Mouse (Mus musculus) MEL (cell line): ENCODE results near the gene Fam13a.

Source experiments
- CTCF ChIP-seq, 3 experiments: IDR thresholded peaks in 2 of 3; conservative IDR thresholded peaks in 1 of 3; 2 replicates each; pipeline ENCODE4 v1.5.1; 2011 to 2012; ENCODE audit warnings: low read length in 3 of 3, low read depth in 2 of 3, mild to moderate bottlenecking in 2 of 3, improper control_type of control experiment in 1 of 3, inconsistent platforms in 1 of 3, mixed read lengths in 1 of 3, moderate library complexity in 1 of 3; ENCODE audit not compliant: control insufficient read depth in 1 of 3, insufficient read depth in 1 of 3, poor library complexity in 1 of 3, severe bottlenecking in 1 of 3
- MAFK ChIP-seq: IDR thresholded peaks from 2 replicates; pipeline ENCODE4 v1.6.1; 2011; ENCODE audit warnings: low read depth, mild to moderate bottlenecking, low read length, improper control_type of control experiment, borderline replicate concordance
- MEF2A ChIP-seq: IDR thresholded peaks from 2 replicates; pipeline ENCODE4 v1.6.1; 2014; ENCODE audit warnings: low read depth, mild to moderate bottlenecking, inconsistent platforms, low read length, improper control_type of control experiment; ENCODE audit not compliant: poor library complexity, insufficient replicate concordance, severe bottlenecking; ENCODE audit errors: extremely low read depth
- POLR2A ChIP-seq, 2 experiments: IDR thresholded peaks; 2 replicates each; pipeline ENCODE4 v1.6.1; 2011 to 2012; ENCODE audit warnings: low read length in 2 of 2, mild to moderate bottlenecking in 2 of 2, control low read depth in 1 of 2, improper control_type of control experiment in 1 of 2, low read depth in 1 of 2, moderate library complexity in 1 of 2; ENCODE audit not compliant: control insufficient read depth in 1 of 2, insufficient read depth in 1 of 2, poor library complexity in 1 of 2
- POLR2AphosphoS5 ChIP-seq: IDR thresholded peaks from 2 replicates; pipeline ENCODE4 v1.6.1; 2012; ENCODE audit warnings: low read depth, borderline replicate concordance, mild to moderate bottlenecking, inconsistent platforms, low read length, moderate library complexity, mixed read lengths
- SIN3A ChIP-seq: IDR thresholded peaks from 2 replicates; pipeline ENCODE4 v1.6.1; 2012; ENCODE audit warnings: low read length, improper control_type of control experiment, inconsistent platforms
- ZNF384 ChIP-seq: IDR thresholded peaks from 2 replicates; pipeline ENCODE4 v1.6.1; 2012; ENCODE audit warnings: low read depth, mild to moderate bottlenecking, inconsistent platforms, low read length, improper control_type of control experiment

DNA sequence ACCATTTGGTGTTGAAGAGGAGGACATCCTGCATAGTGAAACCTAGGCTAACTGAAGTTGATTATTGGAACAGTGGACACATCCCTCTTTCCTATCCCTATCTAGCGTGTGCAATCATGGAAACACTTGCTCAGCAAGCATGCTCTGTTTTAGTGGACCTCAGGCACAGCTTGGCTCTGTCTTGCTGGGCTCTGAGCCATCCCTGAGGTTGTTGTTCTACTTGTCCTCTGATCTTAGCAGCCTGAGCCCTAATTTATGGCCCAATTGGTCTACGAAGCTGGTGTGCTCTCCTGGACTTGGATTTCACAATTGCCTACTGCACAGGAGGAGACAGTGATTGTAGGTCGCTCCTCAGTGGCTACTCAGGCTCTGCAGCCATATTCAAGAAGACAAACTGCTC, 56.1 kb downstream of the Fam13a start:
- no peak for TF ChIP-seq MEF2A
- no peak for TF ChIP-seq POLR2A (IDR thresholded peaks at IDR 0.05; ENCODE audit: control insufficient read depth in 1 of 2, insufficient read depth in 1 of 2, low read depth in 1 of 2, low read length in 2 of 2, poor library complexity in 1 of 2)
- TF ChIP-seq CTCF (IDR thresholded peaks at IDR 0.05 in 2 of 3, conservative IDR thresholded peaks at IDR 0.05 in 1 of 3; ENCODE audit: control insufficient read depth in 1 of 3, insufficient read depth in 1 of 3, low read depth in 2 of 3, low read length in 3 of 3, poor library complexity in 1 of 3, severe bottlenecking in 1 of 3): no peak
- no peak for TF ChIP-seq ZNF384
- TF ChIP-seq POLR2AphosphoS5: no peak
- TF ChIP-seq MAFK: no peak
- no peak for TF ChIP-seq SIN3A
